Mouse (Mus musculus): ENCODE measurements at regions not wholly inside any gene's neighbourhood (a gene's known extent, or its start where the extent isn't known, plus 50 kb on each side); places are given as distances from the start of the nearest gene placed in this dataset.
"Not testable (repeated sequence)": the region's sequence is repeated elsewhere in the genome, so short reads cannot be mapped to it uniquely, and the experiment has no call there.

DNA sequence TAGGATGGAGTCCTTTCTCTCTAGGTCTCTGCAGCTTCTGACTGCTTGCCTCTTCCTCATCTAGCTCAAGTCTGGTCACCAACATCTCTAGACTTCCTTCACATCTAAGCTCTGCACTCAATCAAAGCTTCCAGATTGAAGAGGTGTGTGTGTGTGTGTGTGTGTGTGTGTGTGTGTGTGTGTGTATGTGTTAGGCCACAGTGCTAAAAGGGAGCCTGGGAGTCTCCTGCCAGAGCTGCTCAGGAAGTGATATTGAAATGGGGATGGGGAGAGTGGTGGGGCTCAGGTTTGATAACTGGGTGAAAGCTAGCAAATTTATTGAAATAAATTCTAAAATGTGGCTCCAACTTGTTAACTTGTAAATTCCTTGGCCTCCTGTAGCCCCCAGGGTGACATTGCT lies 73.3 kb downstream of the Gm31371 start:
- not testable (repeated sequence) for DNase-seq

DNA sequence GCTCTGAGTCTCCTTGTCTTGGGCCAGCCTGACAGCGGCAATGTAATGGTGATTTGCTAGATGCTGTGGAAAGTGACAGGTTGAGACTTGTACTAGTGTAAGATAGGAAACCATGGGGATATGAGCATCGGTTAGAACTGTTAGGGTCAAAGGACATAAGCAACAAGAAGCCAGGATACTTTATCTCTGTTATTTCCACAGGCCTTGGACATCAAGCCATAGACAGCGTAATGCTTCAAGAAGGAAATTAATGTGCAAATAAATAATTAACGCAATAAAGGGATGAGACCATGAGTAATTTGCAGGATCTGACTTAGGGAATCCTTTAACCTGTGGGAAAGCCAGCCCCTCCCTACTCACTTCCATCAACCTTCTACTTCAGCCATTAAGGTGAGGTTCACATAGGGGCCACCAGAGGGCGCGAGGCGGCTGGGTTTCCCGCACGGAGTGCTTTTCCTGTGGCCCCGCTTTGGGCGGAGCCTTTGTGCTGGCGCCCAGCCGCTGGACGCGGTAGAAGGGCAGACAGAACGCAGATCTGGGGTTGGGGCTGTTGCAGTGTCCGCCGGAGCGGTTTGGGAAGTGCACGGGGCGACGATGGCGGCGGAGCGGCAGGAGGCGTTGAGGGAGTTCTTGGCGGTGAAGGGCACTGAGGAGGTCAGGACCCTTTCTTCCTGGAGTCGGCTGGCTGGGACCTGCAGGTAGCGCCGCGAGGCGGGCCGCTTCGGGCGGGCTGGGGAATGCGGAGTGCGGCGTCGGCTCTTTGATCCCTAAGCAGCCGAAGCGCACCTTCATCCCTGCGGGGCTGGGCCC lies 76.5 kb downstream of the Gm31371 start:
- DNase-seq: peak; percentile 71

DNA sequence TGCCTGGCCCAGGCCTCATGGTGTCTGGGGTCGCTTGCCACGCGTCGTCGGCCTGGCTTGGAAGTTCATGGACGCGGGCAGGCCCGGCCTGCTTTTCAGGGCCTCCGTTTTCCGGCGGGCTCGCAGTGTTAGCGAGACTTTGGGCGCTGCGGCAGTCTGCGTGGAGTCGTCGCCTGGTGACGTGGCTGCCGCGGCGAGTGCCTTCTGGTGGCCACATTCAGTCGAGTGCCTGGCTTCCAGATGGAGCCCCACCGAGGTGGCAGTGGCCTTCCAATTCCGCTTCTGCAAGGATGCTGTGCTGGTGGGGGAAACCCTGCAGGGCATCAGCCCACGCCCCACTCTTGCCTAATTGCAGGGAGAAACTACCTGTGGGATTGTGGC lies 77.1 kb downstream of the Gm31371 start:
- DNase-seq: not testable (repeated sequence)

GRCm38 (mm10) chr8:20008106-20008505 lies 104.9 kb downstream of the Gm31371 start:
- peak; percentile 2 for DNase-seq

- not testable (repeated sequence) for DNase-seq
These were observed 107.8 kb downstream of the Gm31371 start for GRCm38 (mm10) chr8:20010947-20011346.

DNA sequence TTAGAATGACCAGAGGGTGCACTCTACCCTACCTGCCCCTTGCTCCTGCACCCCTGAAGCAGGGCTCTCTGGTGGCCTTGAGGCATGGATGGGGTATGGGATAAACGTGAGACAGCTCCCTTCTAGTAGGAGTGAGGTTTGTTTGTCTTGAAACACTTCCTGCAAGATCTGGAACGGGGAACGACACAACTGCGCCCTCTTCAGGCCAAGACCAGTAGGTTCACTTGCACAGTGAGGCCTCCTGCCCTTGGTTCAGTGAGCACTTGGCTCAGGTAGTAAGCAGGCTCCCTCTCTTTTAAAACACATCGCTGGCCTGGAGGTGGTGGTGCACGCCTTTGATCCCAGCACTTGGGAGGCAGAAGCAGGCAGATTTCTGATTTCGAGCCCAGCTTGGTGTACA lies 110.1 kb downstream of the Gm31371 start:
- peak; percentile 38 for DNase-seq

- DNase-seq: not testable (repeated sequence)
These were observed 111.4 kb downstream of the Gm31371 start for GRCm38 (mm10) chr8:20014451-20015130.

GRCm38 (mm10) chr8:20015411-20016081 lies 112.4 kb downstream of the Gm31371 start:
- DNase-seq: not testable (repeated sequence)

DNA sequence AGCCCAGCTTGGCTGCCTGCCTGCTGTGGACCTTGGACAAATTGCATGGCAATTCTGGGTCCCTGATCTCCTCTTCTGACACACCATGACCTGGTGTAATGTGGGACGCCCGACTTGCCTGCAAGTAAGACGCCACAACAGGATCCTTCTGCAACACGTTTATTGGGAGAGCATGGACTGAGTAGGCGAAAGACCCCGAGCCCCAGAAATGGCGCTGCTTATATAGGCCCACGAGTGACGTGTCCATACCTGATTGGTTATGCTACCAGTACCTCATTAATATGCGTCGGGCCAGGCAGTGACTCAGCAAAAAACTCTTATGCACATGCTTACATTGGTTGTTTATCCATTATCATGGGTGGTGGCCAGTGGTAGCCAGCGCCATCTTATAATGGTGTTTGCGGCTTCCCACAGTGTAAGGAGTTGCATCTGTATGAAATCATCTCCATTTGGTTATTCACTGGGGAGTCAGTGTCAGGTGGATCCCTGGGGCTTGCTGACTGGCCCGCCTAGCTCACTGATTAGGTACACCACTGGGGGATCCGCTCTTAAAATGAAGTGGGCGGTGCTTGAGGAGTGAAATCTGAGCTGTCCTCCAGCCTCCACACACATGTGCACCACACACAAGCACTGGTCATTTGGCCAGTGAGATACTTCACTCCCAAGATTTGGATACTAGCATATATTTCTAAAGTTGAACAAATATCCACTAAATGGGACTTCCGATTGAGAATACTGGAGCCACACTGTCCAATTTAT lies 113.1 kb downstream of the Gm31371 start:
- DNase-seq: peak; percentile 17

- not testable (repeated sequence) for DNase-seq
These were observed 122.3 kb downstream of the Gm31371 start for GRCm38 (mm10) chr8:20025521-20025920.

GRCm38 (mm10) chr8:20027956-20028355 lies 124.8 kb downstream of the Gm31371 start:
- peak; percentile 5 for DNase-seq

DNA sequence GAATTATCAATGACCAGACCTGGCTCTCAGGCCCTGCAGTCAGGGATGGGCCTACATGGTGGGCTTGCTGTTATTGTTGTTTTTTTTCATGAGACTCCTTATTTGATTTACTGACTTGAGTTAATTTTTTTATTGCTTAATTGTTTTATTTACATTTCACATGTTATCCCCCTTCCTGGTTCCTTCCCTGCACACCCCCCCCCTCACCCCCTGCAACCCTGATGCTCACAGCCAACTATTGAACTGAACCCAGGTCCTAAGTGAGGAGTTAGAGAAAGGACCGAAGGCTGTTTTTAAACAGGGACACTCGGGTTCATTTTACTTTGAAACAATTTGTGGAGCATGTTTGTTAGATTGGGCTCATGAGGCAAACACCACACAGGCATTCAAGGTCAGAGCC lies 126.9 kb downstream of the Gm31371 start:
- DNase-seq: not testable (repeated sequence)

DNA sequence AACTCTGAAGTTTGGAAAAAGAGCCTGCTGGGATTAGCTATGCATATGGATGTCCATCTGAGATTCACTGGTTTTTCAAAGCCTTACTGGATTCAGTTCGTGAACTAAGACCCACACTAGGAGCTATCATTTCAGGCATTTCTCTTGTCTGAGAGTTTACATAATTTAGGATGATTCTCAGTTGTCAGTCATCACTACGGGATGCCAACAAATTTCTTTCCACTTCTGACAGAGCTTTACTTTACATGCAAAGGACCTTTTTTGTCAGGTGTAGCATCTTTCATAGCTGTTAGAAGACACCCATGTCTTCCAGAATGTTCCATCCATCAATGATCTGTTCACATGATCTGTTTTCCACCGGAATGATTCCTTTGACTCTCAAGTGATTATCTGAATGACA lies 154.4 kb downstream of the Gm31371 start:
- not testable (repeated sequence) for DNase-seq

GRCm38 (mm10) chr8:20098121-20098520 lies 194.9 kb downstream of the Gm31371 start:
- DNase-seq: not testable (repeated sequence)

- DNase-seq: not testable (repeated sequence)
These were observed 197.0 kb downstream of the Gm31371 start for GRCm38 (mm10) chr8:20100241-20100640.

- DNase-seq: not testable (repeated sequence)
These were observed 199.2 kb downstream of the Gm31371 start for GRCm38 (mm10) chr8:20102374-20102773.

- not testable (repeated sequence) for DNase-seq
These were observed 204.0 kb downstream of the Gm31371 start for GRCm38 (mm10) chr8:20107154-20107553.

DNA sequence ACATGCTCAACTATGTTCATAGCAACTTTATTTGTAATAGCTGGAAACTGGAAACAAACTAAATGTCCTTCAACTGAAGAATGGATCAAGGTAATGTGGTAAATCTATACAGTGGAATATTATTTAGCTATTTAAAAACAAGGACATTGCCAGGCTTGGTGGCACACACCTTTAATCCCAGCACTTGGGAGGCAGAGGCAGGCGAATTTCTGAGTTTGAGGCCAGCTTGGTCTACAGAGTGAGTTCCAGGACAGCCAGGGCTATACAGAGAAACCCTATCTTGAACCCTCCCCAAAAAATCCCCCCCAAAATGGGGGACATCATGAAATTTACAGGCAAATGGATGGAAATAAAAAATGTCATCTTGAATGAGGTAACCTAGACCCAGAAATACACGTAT lies 213.6 kb downstream of the Gm31371 start:
- DNase-seq: not testable (repeated sequence)

GRCm38 (mm10) chr8:20119581-20119980 lies 216.4 kb downstream of the Gm31371 start:
- not testable (repeated sequence) for DNase-seq

DNA sequence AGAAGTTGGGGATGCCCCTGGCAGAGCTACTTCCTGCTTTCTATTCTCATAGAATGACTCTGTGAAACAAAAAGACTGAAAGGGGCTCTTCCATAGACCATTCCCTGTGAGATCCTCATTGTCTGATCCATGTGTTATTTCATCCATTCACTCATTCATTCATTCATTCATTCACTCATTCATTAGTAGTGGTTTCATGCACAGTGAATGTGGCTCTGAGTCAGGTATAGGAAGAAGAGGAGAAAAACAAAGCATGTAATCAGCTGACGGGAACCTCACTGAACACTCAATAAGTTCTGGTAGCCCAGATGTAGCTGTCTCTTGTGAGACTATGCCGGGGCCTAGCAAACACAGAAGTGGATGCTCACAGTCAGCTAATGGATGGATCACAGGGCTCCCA lies 217.0 kb downstream of the Gm31371 start:
- DNase-seq: not testable (repeated sequence)

DNA sequence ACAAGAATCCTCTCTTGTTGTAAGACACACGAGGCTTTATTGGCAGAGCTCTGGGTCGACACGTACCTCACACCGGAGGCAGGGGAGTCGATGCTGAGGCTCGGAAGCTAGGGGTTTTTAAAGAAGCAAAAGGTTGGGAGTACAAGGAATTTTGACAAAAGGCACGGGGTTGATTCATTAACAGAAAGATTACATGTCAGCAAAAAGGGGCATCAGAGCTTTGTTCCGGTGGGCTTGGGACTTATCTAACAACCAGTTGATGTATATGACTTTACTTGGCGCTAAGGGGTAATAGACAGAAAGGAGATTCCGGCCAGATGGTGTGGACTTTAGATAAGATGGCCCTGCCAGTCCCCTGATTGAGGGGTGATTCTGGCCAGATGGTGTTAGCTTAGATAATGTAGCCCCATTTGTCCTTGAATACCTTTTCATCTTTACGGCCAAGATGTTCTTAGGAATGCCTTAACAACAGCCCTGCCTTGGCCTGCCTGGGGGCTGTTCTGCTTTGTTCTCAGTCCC lies 218.3 kb downstream of the Gm31371 start:
- not testable (repeated sequence) for DNase-seq
